Mouse (Mus musculus): ENCODE data around the gene Kcnj5. TPM values are rescaled to one million over a fixed set of nuclear protein-coding genes. Genes with fewer than 3 reads are reported as not detected.

The Kcnj5 gene
- polyA plus RNA-seq, 1 experiment from 2014 or later, result 0.45 TPM

Other genes with a start within 250 kb of the Kcnj5 start
- 7.3 and 7.6 TPM in 2 replicates for gene Arhgap32, start 228.2 kb downstream of the Kcnj5 start, polyA plus RNA-seq (2016; fragmentation: Nextera tagmentation; extraction: Ambion mirVana)
- not detected in 2 replicates for gene Kcnj1, start 28.1 kb upstream of the Kcnj5 start, polyA plus RNA-seq (2016; fragmentation: Nextera tagmentation; extraction: Ambion mirVana)
- gene Fli1, start 198.5 kb upstream of the Kcnj5 start, polyA plus RNA-seq (2016; fragmentation: Nextera tagmentation; extraction: Ambion mirVana), result 24.4 and 26.4 TPM in 2 replicates